Mouse (Mus musculus): ENCODE data around the gene Patz1.

DNA sequence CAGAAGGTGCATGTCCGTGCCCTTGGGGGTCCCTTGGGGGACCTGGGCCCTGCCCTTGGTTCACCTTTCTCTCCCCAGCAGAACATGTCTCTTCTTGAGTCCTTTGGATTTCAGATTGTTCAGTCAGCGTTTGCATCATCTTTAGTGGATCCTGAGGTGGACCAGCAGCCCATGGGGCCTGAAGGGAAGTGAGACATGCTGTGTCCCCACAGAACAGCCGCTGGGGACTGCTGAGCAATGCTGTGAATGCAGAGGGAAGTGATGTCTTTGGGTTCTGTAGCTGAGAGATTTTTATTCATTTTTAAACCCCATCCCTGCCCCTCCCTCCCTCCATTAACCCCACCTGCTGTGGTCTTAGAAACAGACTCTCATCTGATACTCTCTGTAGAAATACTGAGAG, 19.2 kb downstream of the Patz1 start:
- TF ChIP-seq CTCF (IDR thresholded peaks at IDR 0.05; ENCODE audit: extremely low read depth, insufficient read depth, low read length) (no peak), POLR2A (IDR thresholded peaks at IDR 0.05; ENCODE audit: extremely low read depth, insufficient read depth, low read length) (no peak)
